Mouse (Mus musculus) MEL (cell line): ENCODE results near the gene Abat. TPM values are rescaled to one million over a fixed set of nuclear protein-coding genes. Genes with fewer than 3 reads are reported as not detected.

Experiments used
- DNase-seq: peaks from one replicate; pipeline ENCODE4 v3.0.0; 2011; ENCODE audit warnings: low read depth, low spot score
- H3K27ac ChIP-seq: 2 replicates; pipeline ENCODE4 v1.5.1; 2012; ENCODE audit warnings: low read depth, mild to moderate bottlenecking, control low read depth, low read length, moderate library complexity; ENCODE audit not compliant: control insufficient read depth
- H3K27me3 ChIP-seq, 2 experiments: fragments of 150-350 bp in 1 of 2; sonication (generic) in 1 of 2; 2 replicates each; pipeline ENCODE4 v1.6.1; 2012; ENCODE audit warnings: low read length in 2 of 2, mild to moderate bottlenecking in 2 of 2, improper control_type of control experiment in 1 of 2, moderate library complexity in 1 of 2; ENCODE audit not compliant: insufficient read depth in 2 of 2, control insufficient read depth in 1 of 2
- H3K36me3 ChIP-seq, 2 experiments: 2 replicates each; pipeline ENCODE4 v1.6.1; 2012 to 2014; ENCODE audit warnings: low read length in 2 of 2, improper control_type of control experiment in 1 of 2, inconsistent platforms in 1 of 2, mild to moderate bottlenecking in 1 of 2; ENCODE audit not compliant: insufficient read depth in 2 of 2, control insufficient read depth in 1 of 2
- H3K4me1 ChIP-seq, 2 experiments: fragments of 150-350 bp in 1 of 2; sonication (generic) in 1 of 2; 2 replicates each; pipeline ENCODE4 v1.6.1; 2012; ENCODE audit warnings: low read length in 2 of 2, improper control_type of control experiment in 1 of 2, mild to moderate bottlenecking in 1 of 2; ENCODE audit not compliant: insufficient read depth in 2 of 2, control insufficient read depth in 1 of 2
- H3K4me3 ChIP-seq, 2 experiments: fragments of 150-350 bp in 1 of 2; sonication (generic) in 1 of 2; 2 replicates each; pipeline ENCODE4 v1.5.1; 2012; ENCODE audit warnings: low read depth in 2 of 2, low read length in 2 of 2, mild to moderate bottlenecking in 2 of 2, moderate library complexity in 2 of 2, control low read depth in 1 of 2, improper control_type of control experiment in 1 of 2; ENCODE audit not compliant: control insufficient read depth in 1 of 2, insufficient read depth in 1 of 2
- H3K79me2 ChIP-seq: 2 replicates; pipeline ENCODE4 v1.6.1; 2012; ENCODE audit warnings: mild to moderate bottlenecking, low read length, moderate library complexity; ENCODE audit not compliant: control insufficient read depth, poor library complexity, insufficient read depth
- H3K9ac ChIP-seq: 2 replicates; pipeline ENCODE4 v1.6.1; 2012; ENCODE audit warnings: low read depth, mild to moderate bottlenecking, control low read depth, low read length, moderate library complexity; ENCODE audit not compliant: control insufficient read depth, poor library complexity, severe bottlenecking
- H3K9me3 ChIP-seq: fragments of 150-350 bp; sonication (generic); replicated peaks from 2 replicates; pipeline ENCODE4 v1.6.1; 2012; ENCODE audit warnings: mild to moderate bottlenecking, low read length, improper control_type of control experiment, moderate library complexity; ENCODE audit not compliant: insufficient read depth
- BHLHE40 ChIP-seq: IDR thresholded peaks from 2 replicates; pipeline ENCODE4 v1.6.1; 2012; ENCODE audit warnings: low read depth, mild to moderate bottlenecking, inconsistent platforms, low read length, improper control_type of control experiment, borderline replicate concordance
- CHD2 ChIP-seq: IDR thresholded peaks from 2 replicates; pipeline ENCODE4 v1.6.1; 2011; ENCODE audit warnings: low read length, improper control_type of control experiment
- E2F4 ChIP-seq: IDR thresholded peaks from 2 replicates; pipeline ENCODE4 v1.6.1; 2011; ENCODE audit warnings: low read depth, low read length, improper control_type of control experiment, borderline replicate concordance
- ELF1 ChIP-seq: IDR thresholded peaks from 2 replicates; pipeline ENCODE4 v1.6.1; 2014; ENCODE audit warnings: low read depth, mild to moderate bottlenecking, inconsistent platforms, low read length, improper control_type of control experiment, moderate library complexity
- EP300 ChIP-seq, 2 experiments: IDR thresholded peaks; 2 replicates each; pipeline ENCODE4 v1.6.1; 2011; ENCODE audit warnings: improper control_type of control experiment in 2 of 2, low read length in 2 of 2, low read depth in 1 of 2, mild to moderate bottlenecking in 1 of 2
- ETS1 ChIP-seq: IDR thresholded peaks from 2 replicates; pipeline ENCODE4 v1.6.1; 2012; ENCODE audit warnings: low read depth, mild to moderate bottlenecking, inconsistent platforms, low read length, improper control_type of control experiment, moderate library complexity
- GATA1 ChIP-seq: IDR thresholded peaks from 2 replicates; pipeline ENCODE4 v1.6.1; 2011; ENCODE audit warnings: low read depth, low read length, improper control_type of control experiment
- MAFK ChIP-seq: IDR thresholded peaks from 2 replicates; pipeline ENCODE4 v1.6.1; 2011; ENCODE audit warnings: low read depth, mild to moderate bottlenecking, low read length, improper control_type of control experiment, borderline replicate concordance
- MAX ChIP-seq: IDR thresholded peaks from 2 replicates; pipeline ENCODE4 v1.6.1; 2011; ENCODE audit warnings: low read length, improper control_type of control experiment
- MAZ ChIP-seq: IDR thresholded peaks from 2 replicates; pipeline ENCODE4 v1.6.1; 2012; ENCODE audit warnings: low read depth, mild to moderate bottlenecking, inconsistent platforms, low read length, improper control_type of control experiment
- MEF2A ChIP-seq: IDR thresholded peaks from 2 replicates; pipeline ENCODE4 v1.6.1; 2014; ENCODE audit warnings: low read depth, mild to moderate bottlenecking, inconsistent platforms, low read length, improper control_type of control experiment; ENCODE audit not compliant: poor library complexity, insufficient replicate concordance, severe bottlenecking; ENCODE audit errors: extremely low read depth
- MYC ChIP-seq: IDR thresholded peaks from 2 replicates; pipeline ENCODE4 v1.6.1; 2011; ENCODE audit warnings: low read depth, mild to moderate bottlenecking, low read length, improper control_type of control experiment, moderate library complexity
- NRF1 ChIP-seq: IDR thresholded peaks from 2 replicates; pipeline ENCODE4 v1.6.1; 2014; ENCODE audit warnings: low read depth, mild to moderate bottlenecking, inconsistent platforms, low read length, improper control_type of control experiment, moderate library complexity; ENCODE audit not compliant: poor library complexity, insufficient read depth, severe bottlenecking
- POLR2AphosphoS2 ChIP-seq: IDR thresholded peaks from 2 replicates; pipeline ENCODE4 v1.6.1; 2011; ENCODE audit warnings: low read length, improper control_type of control experiment
- POLR2AphosphoS5 ChIP-seq: IDR thresholded peaks from 2 replicates; pipeline ENCODE4 v1.6.1; 2012; ENCODE audit warnings: low read depth, borderline replicate concordance, mild to moderate bottlenecking, inconsistent platforms, low read length, moderate library complexity, mixed read lengths
- RAD21 ChIP-seq: IDR thresholded peaks from 2 replicates; pipeline ENCODE4 v1.6.1; 2011; ENCODE audit warnings: mild to moderate bottlenecking, low read depth, low read length, improper control_type of control experiment
- SIN3A ChIP-seq: IDR thresholded peaks from 2 replicates; pipeline ENCODE4 v1.6.1; 2012; ENCODE audit warnings: low read length, improper control_type of control experiment, inconsistent platforms
- TBP ChIP-seq: IDR thresholded peaks from 2 replicates; pipeline ENCODE4 v1.8.0; 2011; ENCODE audit warnings: low read depth, low read length, improper control_type of control experiment
- TCF12 ChIP-seq: IDR thresholded peaks from 2 replicates; pipeline ENCODE4 v1.6.1; 2014; ENCODE audit warnings: low read depth, mild to moderate bottlenecking, inconsistent platforms, low read length, improper control_type of control experiment, moderate library complexity
- USF2 ChIP-seq, 2 experiments: IDR thresholded peaks; 2 replicates each; pipeline ENCODE4 v1.6.1; 2011 to 2012; ENCODE audit warnings: improper control_type of control experiment in 2 of 2, low read length in 2 of 2, borderline replicate concordance in 1 of 2, inconsistent platforms in 1 of 2, low read depth in 1 of 2, mild to moderate bottlenecking in 1 of 2; ENCODE audit not compliant: insufficient read depth in 1 of 2
- ZNF384 ChIP-seq: IDR thresholded peaks from 2 replicates; pipeline ENCODE4 v1.6.1; 2012; ENCODE audit warnings: low read depth, mild to moderate bottlenecking, inconsistent platforms, low read length, improper control_type of control experiment
- polyA plus RNA-seq, 2 experiments: library from polyadenylated mRNA; stranded (reverse) in 1 of 2; unstranded in 1 of 2; fragments of >175 nt in 1 of 2; fragments of >200 nt in 1 of 2; gene quantifications; 2 replicates each; pipeline versions ENCODE4 v1.2.1 to v1.2.4; 2012; ENCODE audit warnings: low replicate concordance in 2 of 2, low read depth in 1 of 2; ENCODE audit not compliant: insufficient read length in 2 of 2, insufficient read depth in 1 of 2, missing spikeins in 1 of 2
- total RNA-seq: library from RNA; depleted of rRNA; stranded (reverse); fragments of 300-350 nt; gene quantifications from 2 replicates; pipeline ENCODE4 v1.2.3, GENCODE M21; 2012

Abat gene
- total and polyA plus RNA-seq, 3 experiments, result 0.27 to 0.77 TPM; not detected in 1

DNA sequence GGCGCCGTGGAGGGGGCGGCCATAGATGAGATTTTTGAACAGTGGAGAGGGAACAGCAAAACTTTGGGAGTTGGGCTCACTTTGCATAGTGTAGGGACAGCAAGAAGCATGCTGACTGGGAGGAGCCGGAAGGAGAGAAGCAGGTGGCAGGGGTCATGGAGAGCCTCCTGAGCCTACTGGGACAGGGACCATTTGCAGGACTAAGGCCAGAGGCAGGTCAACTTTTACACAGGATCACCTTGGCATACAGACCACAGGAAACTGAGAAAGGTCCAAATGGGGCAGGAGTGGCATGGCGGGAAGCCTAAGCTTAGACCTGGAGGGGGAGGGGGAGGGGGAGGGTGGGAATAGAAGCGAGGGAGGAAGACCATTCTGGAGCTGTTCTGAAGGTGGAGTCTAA lies 20.2 kb downstream of the Abat start:
- Histone ChIP-seq H3K4me1 (peaks cover 9 to 19% of the 10 kb centered on the region in 2 experiments), H3K27me3 (no peaks in the 10 kb centered on the region), H3K9ac (no peak overlapping the region), H3K9me3 (no peaks in the 10 kb centered on the region), H3K4me3 (no peak overlapping the region), H3K79me2 (no peaks in the 10 kb centered on the region), H3K27ac (no peak overlapping the region), H3K36me3 (peaks cover 0 to 13% of the 10 kb centered on the region in 2 experiments; a peak in 2 of 4 replicates)
- no peak for DNase-seq
- TF ChIP-seq MYC (no peak), EP300 (IDR thresholded peaks at IDR 0.05; ENCODE audit: low read depth in 1 of 2, low read length in 2 of 2) (no peak), TBP (no peak), MAZ (no peak), MAX (no peak), ELF1 (no peak), NRF1 (no peak), POLR2AphosphoS5 (no peak), RAD21 (no peak), GATA1 (no peak), ETS1 (no peak), MEF2A (no peak), SIN3A (no peak), ZNF384 (no peak), BHLHE40 (no peak), POLR2AphosphoS2 (no peak), TCF12 (no peak), MAFK (no peak)

- H3K79me2 ChIP-seq, result no peaks in the 10 kb centered on the region
- no peak for DNase-seq
- H3K4me3 ChIP-seq, result no peak overlapping the region
- no peak for TF ChIP-seq ELF1
- TF ChIP-seq TCF12, result no peak
- TF ChIP-seq MYC, result no peak
- TF ChIP-seq EP300 (IDR thresholded peaks at IDR 0.05; ENCODE audit: low read depth in 1 of 2, low read length in 2 of 2), result no peak
- no peak for TF ChIP-seq USF2 (IDR thresholded peaks at IDR 0.05; ENCODE audit: borderline replicate concordance in 1 of 2, insufficient read depth in 1 of 2, low read depth in 1 of 2, low read length in 2 of 2)
- TF ChIP-seq SIN3A, result no peak
- no peak for TF ChIP-seq E2F4
- TF ChIP-seq CHD2, result no peak
- no peaks in the 10 kb centered on the region for H3K9me3 ChIP-seq
- H3K27me3 ChIP-seq, result no peaks in the 10 kb centered on the region
- no peak overlapping the region for H3K9ac ChIP-seq
- H3K36me3 ChIP-seq, result peaks cover 0 to 7% of the 10 kb centered on the region in 2 experiments; a peak in 2 of 4 replicates
- H3K27ac ChIP-seq, result no peak overlapping the region
- H3K4me1 ChIP-seq, result peaks cover 5 to 14% of the 10 kb centered on the region in 2 experiments
These were observed 21.4 kb downstream of the Abat start for GRCm38 (mm10) chr16:8534466-8535200.
